Mouse (Mus musculus) CH12.LX (cell line): ENCODE measurements around the gene Uvrag. TPM values are rescaled to one million over a fixed set of nuclear protein-coding genes. Genes with fewer than 3 reads are reported as not detected.

Source experiments
- DNase-seq: peaks from one replicate; pipeline ENCODE4 v3.0.0-alpha.2; 2013; ENCODE audit errors: extremely low read depth
- H3K27ac ChIP-seq: 2 replicates; pipeline ENCODE4 v1.5.1; 2012; ENCODE audit warnings: low read depth, mild to moderate bottlenecking, control low read depth, moderate library complexity; ENCODE audit not compliant: insufficient read depth
- H3K27me3 ChIP-seq: replicated peaks from 2 replicates; pipeline ENCODE3; 2012; ENCODE audit warnings: inconsistent platforms
- H3K36me3 ChIP-seq, 2 experiments: replicated peaks in 1 of 2; 2 replicates each; pipeline versions ENCODE3 to v1.6.1; 2012; ENCODE audit warnings: inconsistent platforms in 1 of 2, low read length in 1 of 2, mild to moderate bottlenecking in 1 of 2, mixed read lengths in 1 of 2, moderate library complexity in 1 of 2; ENCODE audit not compliant: control insufficient read depth in 1 of 2, insufficient read depth in 1 of 2
- H3K4me1 ChIP-seq, 2 experiments: 2 replicates each; pipeline ENCODE4 v1.6.1; 2012; ENCODE audit warnings: inconsistent platforms in 1 of 2, moderate library complexity in 1 of 2; ENCODE audit not compliant: insufficient read depth in 2 of 2, control insufficient read depth in 1 of 2
- H3K4me2 ChIP-seq: 2 replicates; pipeline ENCODE4 v1.6.1; 2012; ENCODE audit warnings: low read depth, mild to moderate bottlenecking, control low read depth; ENCODE audit not compliant: poor library complexity, insufficient read depth, severe bottlenecking
- H3K4me3 ChIP-seq, 3 experiments: fragments of 150-350 bp in 1 of 3; sonication (generic) in 1 of 3; replicated peaks in 1 of 3; 2 replicates each; pipeline versions ENCODE3 to v1.5.1; 2011 to 2012; ENCODE audit warnings: low read depth in 2 of 3, low read length in 2 of 3, mild to moderate bottlenecking in 2 of 3, moderate library complexity in 2 of 3, control low read depth in 1 of 3, improper control_type of control experiment in 1 of 3, inconsistent platforms in 1 of 3, mixed read lengths in 1 of 3; ENCODE audit not compliant: poor library complexity in 1 of 3
- H3K79me2 ChIP-seq: replicated peaks from 2 replicates; pipeline ENCODE4 v1.6.1; 2012; ENCODE audit warnings: mild to moderate bottlenecking, moderate library complexity; ENCODE audit not compliant: control insufficient read depth, poor library complexity, insufficient read depth, severe bottlenecking; ENCODE audit errors: extremely low read depth
- H3K9ac ChIP-seq: 2 replicates; pipeline ENCODE4 v1.6.1; 2012; ENCODE audit warnings: low read depth, mild to moderate bottlenecking, control low read depth, moderate library complexity; ENCODE audit not compliant: insufficient read depth
- H3K9me3 ChIP-seq: replicated peaks from 2 replicates; pipeline ENCODE3; 2012; ENCODE audit warnings: low read length, inconsistent platforms, mixed read lengths
- ELF1 ChIP-seq: IDR thresholded peaks from 2 replicates; pipeline ENCODE4 v1.6.1; 2014; ENCODE audit warnings: low read depth, mild to moderate bottlenecking, inconsistent platforms, low read length, improper control_type of control experiment
- GABPA ChIP-seq: IDR thresholded peaks from 2 replicates; pipeline ENCODE4 v1.6.1; 2012; ENCODE audit warnings: low read depth, low read length, improper control_type of control experiment, inconsistent platforms; ENCODE audit not compliant: insufficient replicate concordance
- JUN ChIP-seq: IDR thresholded peaks from 2 replicates; pipeline ENCODE4 v1.6.1; 2011; ENCODE audit warnings: low read depth, mild to moderate bottlenecking, low read length, improper control_type of control experiment, moderate library complexity; ENCODE audit not compliant: insufficient read depth
- JUND ChIP-seq: conservative IDR thresholded peaks from 2 replicates; pipeline ENCODE4 v1.6.1; 2011; ENCODE audit warnings: low read depth, low read length, improper control_type of control experiment
- MAFK ChIP-seq: IDR thresholded peaks from 2 replicates; pipeline ENCODE4 v1.6.1; 2011; ENCODE audit warnings: low read length, improper control_type of control experiment; ENCODE audit not compliant: insufficient replicate concordance
- MAX ChIP-seq: IDR thresholded peaks from 2 replicates; pipeline ENCODE4 v1.6.1; 2011; ENCODE audit warnings: low read length, improper control_type of control experiment
- MAZ ChIP-seq: IDR thresholded peaks from 2 replicates; pipeline ENCODE4 v1.6.1; 2012; ENCODE audit warnings: low read depth, mild to moderate bottlenecking, inconsistent platforms, low read length, improper control_type of control experiment, moderate library complexity
- MEF2A ChIP-seq: IDR thresholded peaks from 2 replicates; pipeline ENCODE4 v1.6.1; 2014; ENCODE audit warnings: low read depth, mild to moderate bottlenecking, inconsistent platforms, low read length, improper control_type of control experiment, borderline replicate concordance
- MXI1 ChIP-seq: IDR thresholded peaks from 2 replicates; pipeline ENCODE4 v1.6.1; 2011; ENCODE audit warnings: mild to moderate bottlenecking, low read depth, low read length, improper control_type of control experiment
- MYC ChIP-seq: IDR thresholded peaks from 2 replicates; pipeline ENCODE4 v1.6.1; 2011; ENCODE audit warnings: low read depth, mild to moderate bottlenecking, improper control_type of control experiment, low read length
- NRF1 ChIP-seq: IDR thresholded peaks from 2 replicates; pipeline ENCODE4 v1.6.1; 2014; ENCODE audit warnings: low read depth, mild to moderate bottlenecking, inconsistent platforms, low read length, improper control_type of control experiment, moderate library complexity
- POLR2A ChIP-seq: IDR thresholded peaks from 2 replicates; pipeline ENCODE4 v1.6.1; 2011; ENCODE audit warnings: low read depth, mild to moderate bottlenecking, improper control_type of control experiment, low read length
- POLR2AphosphoS2 ChIP-seq: IDR thresholded peaks from 2 replicates; pipeline ENCODE4 v1.6.1; 2011; ENCODE audit warnings: low read depth, low read length, improper control_type of control experiment
- RAD21 ChIP-seq: IDR thresholded peaks from 2 replicates; pipeline ENCODE4 v1.6.1; 2011; ENCODE audit warnings: low read depth, mild to moderate bottlenecking, low read length, improper control_type of control experiment, moderate library complexity
- RCOR1 ChIP-seq: conservative IDR thresholded peaks from 2 replicates; pipeline ENCODE4 v1.6.1; 2012; ENCODE audit warnings: low read depth, mild to moderate bottlenecking, inconsistent platforms, low read length, improper control_type of control experiment
- SIN3A ChIP-seq: IDR thresholded peaks from 2 replicates; pipeline ENCODE4 v1.6.1; 2012; ENCODE audit warnings: low read length, improper control_type of control experiment, inconsistent platforms
- SMC3 ChIP-seq: IDR thresholded peaks from 2 replicates; pipeline ENCODE4 v1.6.1; 2011; ENCODE audit warnings: low read depth, low read length, improper control_type of control experiment
- TBP ChIP-seq: conservative IDR thresholded peaks from 2 replicates; pipeline ENCODE4 v1.6.1; 2011; ENCODE audit warnings: low read depth, low read length, improper control_type of control experiment
- UBTF ChIP-seq: IDR thresholded peaks from 2 replicates; pipeline ENCODE4 v1.6.1; 2012; ENCODE audit warnings: low read depth, mild to moderate bottlenecking, inconsistent platforms, low read length, improper control_type of control experiment, moderate library complexity
- ZKSCAN1 ChIP-seq: IDR thresholded peaks from 2 replicates; pipeline ENCODE4 v1.6.1; 2012; ENCODE audit warnings: low read depth, inconsistent platforms, low read length, improper control_type of control experiment, borderline replicate concordance
- ZNF384 ChIP-seq: IDR thresholded peaks from 2 replicates; pipeline ENCODE4 v1.6.1; 2012; ENCODE audit warnings: low read depth, low read length, improper control_type of control experiment, inconsistent platforms
- dilution Hi-C: fragments of 300-500 bp; cut with MboI; formaldehyde crosslinking; loops from 2 replicates; pipeline ENCODE4 v1.14.3; 2020; ENCODE audit warnings: low sequenced_read_pairs; ENCODE audit not compliant: extremely low pct_unique_long_range_greater_than_20kb, extremely low pct_ligation_motif_present
- in situ Hi-C: fragments of 300-500 bp; cut with MboI; formaldehyde crosslinking; loops from 3 replicates; pipeline ENCODE4 v1.14.3; 2019; ENCODE audit warnings: low sequenced_read_pairs, low pct_ligation_motif_present, low pct_unique_long_range_greater_than_20kb, mixed read lengths
- polyA plus RNA-seq: library from polyadenylated mRNA; unstranded; fragments of >175 nt; gene quantifications from 2 replicates; pipeline ENCODE4 v1.2.1, GENCODE M21; 2012; ENCODE audit warnings: low read depth; ENCODE audit not compliant: insufficient read length
- total RNA-seq, 2 experiments: library from RNA; depleted of rRNA; stranded (reverse); fragments of 300-350 nt in 1 of 2; fragments of >200 nt in 1 of 2; gene quantifications; 2 replicates each; pipeline ENCODE4 v1.2.3; 2012 to 2014

Uvrag gene
- total and polyA plus RNA-seq, 3 experiments, result 20.6 to 47.4 (median 37.5) TPM

DNA sequence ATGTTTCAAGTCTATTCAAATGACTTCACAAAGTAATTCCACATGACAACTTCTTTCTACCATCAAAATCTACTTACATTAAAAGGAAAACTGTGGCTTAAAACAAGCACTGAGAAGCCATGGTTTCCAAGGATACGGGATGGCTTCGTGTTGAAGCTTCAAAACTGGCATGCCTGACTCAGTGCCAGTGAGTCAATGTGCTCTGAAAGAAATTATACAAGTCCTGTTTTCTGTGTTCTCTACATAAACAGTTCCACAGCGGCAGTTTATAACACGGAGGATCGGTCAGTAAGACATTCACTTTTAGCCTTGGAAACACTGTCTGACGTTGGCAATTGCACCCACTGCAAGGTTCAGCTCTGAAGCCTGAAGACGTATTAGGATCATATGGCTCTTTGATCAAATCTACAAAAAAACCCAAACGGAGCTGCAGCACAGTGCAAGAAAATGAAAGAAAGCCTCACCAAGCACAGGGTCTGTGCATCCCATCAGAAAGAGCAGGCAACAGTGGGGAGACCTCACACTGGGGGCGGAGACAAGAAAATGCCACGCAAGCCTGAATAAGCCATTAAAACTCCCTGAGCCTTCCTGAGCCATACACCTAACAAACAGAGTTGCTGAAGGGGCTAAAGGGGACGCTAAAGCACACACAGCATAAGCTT is 94.3 kb downstream of the Uvrag start:
- H3K9me3 ChIP-seq, result peaks cover 2% of the 10 kb centered on the region
- no peaks in the 10 kb centered on the region for H3K79me2 ChIP-seq
- dilution Hi-C loops (no loop called here), in situ Hi-C loops (no loop called here)
- H3K4me3 ChIP-seq, result no peak overlapping the region
- no peak overlapping the region for H3K9ac ChIP-seq
- no peak overlapping the region for H3K4me2 ChIP-seq
- TF ChIP-seq MXI1 (no peak), SMC3 (no peak), MAX (no peak), POLR2A (no peak)
- no peak overlapping the region for H3K27ac ChIP-seq
- DNase-seq, result no peak
- peaks cover 2 to 69% of the 10 kb centered on the region in 2 experiments for H3K36me3 ChIP-seq
- peaks cover 14 to 44% of the 10 kb centered on the region in 2 experiments; a peak in 3 of 4 replicates for H3K4me1 ChIP-seq
- no peaks in the 10 kb centered on the region for H3K27me3 ChIP-seq

DNA sequence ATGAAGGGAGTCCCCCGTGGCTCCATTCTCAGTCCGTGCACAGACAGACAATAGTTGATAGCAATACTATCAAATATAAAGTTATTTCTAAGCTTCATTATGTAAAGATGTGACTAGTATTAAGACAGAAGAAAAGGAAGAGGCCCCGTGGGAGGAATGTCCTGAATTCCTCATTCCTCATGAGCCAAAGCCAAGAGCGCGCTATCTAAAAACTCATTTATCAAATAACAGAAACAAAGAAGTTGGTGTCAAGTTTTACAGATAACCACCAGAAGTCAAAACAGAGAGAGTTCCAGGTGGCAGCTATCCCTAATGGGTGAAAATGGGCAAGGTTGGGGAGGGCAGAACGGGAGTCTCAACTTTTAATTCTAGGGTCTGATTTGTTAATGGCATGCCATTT is 95.4 kb downstream of the Uvrag start:
- Histone ChIP-seq H3K36me3 (peaks cover 2 to 63% of the 10 kb centered on the region in 2 experiments), H3K9ac (no peak overlapping the region), H3K4me2 (no peak overlapping the region), H3K9me3 (peaks cover 2% of the 10 kb centered on the region), H3K79me2 (no peaks in the 10 kb centered on the region), H3K27ac (no peak overlapping the region), H3K4me1 (peaks cover 16 to 45% of the 10 kb centered on the region in 2 experiments; a peak in 3 of 4 replicates), H3K27me3 (no peaks in the 10 kb centered on the region), H3K4me3 (no peak overlapping the region)
- no peak for DNase-seq
- dilution Hi-C loops, result no loop called here
- TF ChIP-seq MXI1, result no peak
- TF ChIP-seq JUND, result no peak
- TF ChIP-seq MEF2A, result no peak
- TF ChIP-seq SIN3A, result no peak
- TF ChIP-seq RCOR1, result no peak
- no peak for TF ChIP-seq JUN
- TF ChIP-seq GABPA, result no peak
- no peak for TF ChIP-seq POLR2AphosphoS2
- no peak for TF ChIP-seq MAX
- no peak for TF ChIP-seq ZNF384
- no peak for TF ChIP-seq ZKSCAN1
- no peak for TF ChIP-seq TBP
- TF ChIP-seq UBTF, result no peak
- no peak for TF ChIP-seq MAFK
- no peak for TF ChIP-seq MAZ
- TF ChIP-seq RAD21, result no peak
- TF ChIP-seq ELF1, result no peak
- no peak for TF ChIP-seq MYC
- TF ChIP-seq NRF1, result no peak
- in situ Hi-C loops, result no loop called here
